Mouse (Mus musculus): ENCODE measurements around the gene Bend7. TPM values are rescaled to one million over a fixed set of nuclear protein-coding genes. Genes with fewer than 3 reads are reported as not detected.

Gene Bend7
- polyA plus RNA-seq, 1 experiment, result not detected

DNA sequence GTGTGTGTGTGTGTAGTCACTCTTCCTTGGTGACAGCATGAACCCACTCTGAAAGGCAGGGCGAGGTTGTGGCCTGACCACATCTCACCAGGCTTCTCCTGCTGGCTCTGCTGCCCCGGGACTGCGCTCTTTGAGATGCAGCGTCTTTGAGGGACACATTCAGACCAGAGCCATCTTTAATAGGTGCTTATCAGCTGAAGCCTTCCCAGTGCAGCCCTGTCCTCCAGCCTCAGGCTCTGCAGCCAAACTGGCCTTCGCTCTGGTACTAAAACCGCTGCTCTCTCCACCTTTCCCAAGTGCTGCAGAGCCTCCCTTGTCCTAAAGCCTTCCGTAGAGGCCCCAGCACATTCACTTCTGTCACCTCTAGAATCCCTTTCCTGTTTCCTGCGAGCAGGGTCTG is 74.0 kb downstream of the Bend7 start:
- no peak for TF ChIP-seq CTCF (IDR thresholded peaks at IDR 0.05; ENCODE audit: control insufficient read depth, insufficient read depth, insufficient read length)
- no peak for TF ChIP-seq USF1 (IDR thresholded peaks at IDR 0.05; ENCODE audit: low read depth)
- TF ChIP-seq MYOD1 (IDR thresholded peaks at IDR 0.05; ENCODE audit: control insufficient read depth, insufficient read length, low read depth), result no peak
- TF ChIP-seq FOSL1 (IDR thresholded peaks at IDR 0.05; ENCODE audit: insufficient read depth, low read length, poor library complexity, severe bottlenecking), result no peak
- TF ChIP-seq MYOG (IDR thresholded peaks at IDR 0.05; ENCODE audit: control insufficient read depth, extremely low read depth, insufficient read length), result no peak
- no peak for TF ChIP-seq CEBPB (IDR thresholded peaks at IDR 0.05; ENCODE audit: low read depth)
- TF ChIP-seq MAX (IDR thresholded peaks at IDR 0.05), result no peak
- H3K4me3 ChIP-seq (ENCODE audit: insufficient read depth, poor library complexity, severe bottlenecking), result no peak overlapping the region
- no peaks in the 10 kb centered on the region for H3K79me2 ChIP-seq (ENCODE audit: control insufficient read depth, insufficient read depth)
- no peaks in the 10 kb centered on the region for H3K36me3 ChIP-seq (ENCODE audit: control insufficient read depth, insufficient read depth)
- peaks cover 72% of the 10 kb centered on the region for H3K27me3 ChIP-seq (ENCODE audit: control insufficient read depth, insufficient read depth, insufficient read length)
- no peaks in the 10 kb centered on the region for H3K79me3 ChIP-seq (ENCODE audit: low read depth)
- H3ac ChIP-seq (ENCODE audit: control insufficient read depth, insufficient read length, low read depth), result no peak overlapping the region

DNA sequence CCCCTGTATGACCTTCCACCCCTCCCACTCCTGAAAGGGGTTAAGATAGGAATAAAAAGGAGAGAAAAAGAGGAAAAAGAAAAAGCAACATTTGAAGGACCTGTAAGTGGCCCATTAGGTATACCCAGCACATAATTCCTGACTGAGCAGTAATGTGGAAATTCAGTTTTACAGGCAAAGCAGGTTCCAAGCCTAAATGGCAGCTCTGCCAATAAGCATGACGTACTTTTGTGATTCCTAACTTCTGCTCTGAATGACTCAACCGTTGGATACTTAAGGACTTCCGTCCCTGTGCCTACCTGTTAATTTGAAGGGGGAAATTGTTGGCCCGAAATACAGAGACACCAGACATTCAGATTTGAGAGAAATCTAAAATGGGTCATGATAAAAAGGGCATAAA is 74.9 kb downstream of the Bend7 start:
- Histone ChIP-seq H3K36me3 (ENCODE audit: control insufficient read depth, insufficient read depth) (no peaks in the 10 kb centered on the region), H3K79me3 (ENCODE audit: low read depth) (no peaks in the 10 kb centered on the region), H3K4me3 (ENCODE audit: insufficient read depth, poor library complexity, severe bottlenecking) (no peak overlapping the region), H3K79me2 (ENCODE audit: control insufficient read depth, insufficient read depth) (no peaks in the 10 kb centered on the region), H3ac (ENCODE audit: control insufficient read depth, insufficient read length, low read depth) (no peak overlapping the region), H3K27me3 (ENCODE audit: control insufficient read depth, insufficient read depth, insufficient read length) (peaks cover 73% of the 10 kb centered on the region)
- TF ChIP-seq MAX (IDR thresholded peaks at IDR 0.05), result no peak

DNA sequence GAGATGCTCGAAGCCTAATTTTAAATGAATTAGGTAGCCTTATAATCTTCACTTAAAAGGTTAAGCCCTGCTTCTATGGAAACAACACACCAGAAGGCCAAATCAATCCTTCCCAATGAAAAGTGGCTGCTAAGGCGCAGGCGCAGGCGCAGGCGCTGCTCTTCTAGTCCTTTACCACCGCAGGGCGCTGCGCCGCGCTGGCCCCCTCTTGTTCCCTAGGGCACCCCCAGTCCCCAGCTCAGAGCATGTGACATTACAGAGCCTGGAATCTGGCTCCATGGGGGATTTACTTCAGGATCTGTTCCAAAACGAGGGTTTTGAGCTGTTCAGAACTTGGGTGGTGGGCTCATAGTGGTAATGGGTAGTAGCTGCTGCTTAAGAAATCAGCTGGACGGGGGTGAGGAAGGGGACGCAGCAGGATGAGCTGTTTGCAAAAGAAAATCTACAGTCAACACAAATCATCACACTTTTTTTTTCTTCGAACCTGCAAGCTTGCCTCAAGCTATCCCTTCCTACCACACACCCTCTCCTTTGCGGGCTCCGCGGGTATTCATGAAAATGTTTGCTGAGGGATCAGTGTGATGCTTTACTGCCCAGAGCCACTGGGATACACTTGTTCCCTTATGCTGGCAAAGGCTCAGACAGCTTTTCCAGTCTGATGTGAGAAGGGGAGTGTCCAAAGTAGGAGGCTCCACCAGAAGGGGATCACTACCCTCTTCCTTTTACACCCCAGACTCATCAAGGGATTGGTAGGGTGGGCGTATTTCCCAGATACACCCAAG is 85.0 kb downstream of the Bend7 start:
- no peaks in the 10 kb centered on the region for H3K79me2 ChIP-seq (ENCODE audit: control insufficient read depth, insufficient read depth)
- H3K27me3 ChIP-seq (ENCODE audit: control insufficient read depth, insufficient read depth, insufficient read length), result peaks cover 50% of the 10 kb centered on the region
- no peak overlapping the region for H3ac ChIP-seq (ENCODE audit: control insufficient read depth, insufficient read length, low read depth)
- H3K79me3 ChIP-seq (ENCODE audit: low read depth), result no peaks in the 10 kb centered on the region
- TF ChIP-seq MYOD1 (IDR thresholded peaks at IDR 0.05; ENCODE audit: control insufficient read depth, insufficient read length, low read depth) (no peak), MAX (IDR thresholded peaks at IDR 0.05) (no peak)
- H3K36me3 ChIP-seq (ENCODE audit: control insufficient read depth, insufficient read depth), result no peaks in the 10 kb centered on the region
- H3K4me3 ChIP-seq (ENCODE audit: insufficient read depth, poor library complexity, severe bottlenecking), result no peak overlapping the region

DNA sequence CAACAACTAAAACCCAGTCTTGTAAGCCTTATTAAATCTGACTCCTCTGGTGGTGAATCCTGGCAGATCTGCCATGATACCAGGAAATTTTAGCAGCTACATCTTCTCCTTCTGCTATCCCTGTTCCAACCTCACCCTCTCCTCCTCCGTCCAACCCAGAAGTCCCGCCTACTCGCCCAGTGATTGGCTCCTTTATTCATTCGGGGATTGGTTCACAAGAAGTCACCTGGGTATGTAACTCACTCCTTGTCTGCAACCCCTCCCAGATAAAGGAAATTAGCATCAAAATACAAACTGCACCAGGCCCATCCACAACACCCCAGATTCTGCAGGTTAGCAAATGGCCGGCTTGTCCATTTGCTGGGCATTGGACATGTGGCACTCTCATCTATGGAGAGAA is 98.7 kb downstream of the Bend7 start:
- TF ChIP-seq MYOG (IDR thresholded peaks at IDR 0.05; ENCODE audit: control insufficient read depth, extremely low read depth, insufficient read length), result no peak
- TF ChIP-seq MYOD1 (IDR thresholded peaks at IDR 0.05; ENCODE audit: control insufficient read depth, insufficient read length, low read depth), result no peak
- TF ChIP-seq MAX (IDR thresholded peaks at IDR 0.05), result no peak
- TF ChIP-seq CEBPB (IDR thresholded peaks at IDR 0.05; ENCODE audit: low read depth), result no peak
- no peak for TF ChIP-seq USF1 (IDR thresholded peaks at IDR 0.05; ENCODE audit: low read depth)
- TF ChIP-seq FOSL1 (IDR thresholded peaks at IDR 0.05; ENCODE audit: insufficient read depth, low read length, poor library complexity, severe bottlenecking), result no peak
- Histone ChIP-seq H3ac (ENCODE audit: control insufficient read depth, insufficient read length, low read depth) (no peak overlapping the region), H3K4me3 (ENCODE audit: insufficient read depth, poor library complexity, severe bottlenecking) (no peak overlapping the region), H3K27me3 (ENCODE audit: control insufficient read depth, insufficient read depth, insufficient read length) (peaks cover 28% of the 10 kb centered on the region), H3K79me3 (ENCODE audit: low read depth) (no peaks in the 10 kb centered on the region), H3K36me3 (ENCODE audit: control insufficient read depth, insufficient read depth) (no peaks in the 10 kb centered on the region), H3K79me2 (ENCODE audit: control insufficient read depth, insufficient read depth) (no peaks in the 10 kb centered on the region)

DNA sequence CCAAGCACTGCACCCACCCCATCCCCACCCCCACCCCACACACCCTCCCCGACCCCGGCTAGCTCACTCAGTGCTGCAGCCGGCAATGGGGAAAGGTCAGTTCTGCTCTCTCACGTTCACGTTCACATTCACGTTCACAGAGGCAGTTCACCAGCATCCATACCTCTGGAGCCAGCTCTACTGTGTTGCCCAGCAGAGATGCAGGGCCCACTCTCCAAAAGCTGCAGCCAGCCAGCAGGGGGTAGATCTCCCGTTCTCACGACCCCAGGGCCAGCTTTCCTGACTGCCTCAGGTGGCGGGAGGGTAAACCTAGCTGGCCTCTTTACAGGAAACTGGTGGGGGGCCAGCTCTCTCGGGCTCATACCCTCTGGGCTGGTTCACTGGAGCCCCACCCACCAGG is 100.0 kb downstream of the Bend7 start:
- no peaks in the 10 kb centered on the region for H3K79me3 ChIP-seq (ENCODE audit: low read depth)
- no peak for TF ChIP-seq CEBPB (IDR thresholded peaks at IDR 0.05; ENCODE audit: low read depth)
- no peak for TF ChIP-seq MYOG (IDR thresholded peaks at IDR 0.05; ENCODE audit: control insufficient read depth, extremely low read depth, insufficient read length)
- no peak for TF ChIP-seq MYOD1 (IDR thresholded peaks at IDR 0.05; ENCODE audit: control insufficient read depth, insufficient read length, low read depth)
- TF ChIP-seq MAX (IDR thresholded peaks at IDR 0.05), result no peak
- TF ChIP-seq CTCF (IDR thresholded peaks at IDR 0.05; ENCODE audit: control insufficient read depth, insufficient read depth, insufficient read length), result no peak
- TF ChIP-seq FOSL1 (IDR thresholded peaks at IDR 0.05; ENCODE audit: insufficient read depth, low read length, poor library complexity, severe bottlenecking), result no peak
- H3K27me3 ChIP-seq (ENCODE audit: control insufficient read depth, insufficient read depth, insufficient read length), result peaks cover 28% of the 10 kb centered on the region
- no peak overlapping the region for H3K4me3 ChIP-seq (ENCODE audit: insufficient read depth, poor library complexity, severe bottlenecking)
- no peak overlapping the region for H3ac ChIP-seq (ENCODE audit: control insufficient read depth, insufficient read length, low read depth)
- no peaks in the 10 kb centered on the region for H3K36me3 ChIP-seq (ENCODE audit: control insufficient read depth, insufficient read depth)
- H3K79me2 ChIP-seq (ENCODE audit: control insufficient read depth, insufficient read depth), result no peaks in the 10 kb centered on the region

DNA sequence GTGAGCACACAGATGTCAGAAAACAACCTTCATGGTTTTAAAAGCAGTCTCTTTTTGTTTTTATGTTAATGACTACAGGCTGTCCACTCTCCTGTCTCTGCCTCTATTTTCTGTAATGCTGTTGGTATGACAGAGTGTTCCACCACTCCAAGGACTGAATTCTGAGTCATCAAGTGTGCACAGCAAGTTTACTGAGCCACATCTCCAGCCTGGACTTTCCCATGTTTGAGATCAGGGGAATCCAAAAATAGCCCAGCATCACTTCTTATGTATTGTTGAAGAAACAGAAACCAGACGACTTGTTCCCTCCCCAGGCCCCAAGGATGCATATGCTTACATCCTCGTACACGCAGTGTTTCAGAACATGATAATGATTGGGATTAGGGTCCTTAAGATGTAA is 102.6 kb downstream of the Bend7 start:
- H3K79me3 ChIP-seq (ENCODE audit: low read depth), result no peaks in the 10 kb centered on the region
- no peak overlapping the region for H3K4me3 ChIP-seq (ENCODE audit: insufficient read depth, poor library complexity, severe bottlenecking)
- no peaks in the 10 kb centered on the region for H3K79me2 ChIP-seq (ENCODE audit: control insufficient read depth, insufficient read depth)
- H3ac ChIP-seq (ENCODE audit: control insufficient read depth, insufficient read length, low read depth), result no peak overlapping the region
- no peaks in the 10 kb centered on the region for H3K36me3 ChIP-seq (ENCODE audit: control insufficient read depth, insufficient read depth)
- TF ChIP-seq FOSL1 (IDR thresholded peaks at IDR 0.05; ENCODE audit: insufficient read depth, low read length, poor library complexity, severe bottlenecking) (no peak), CEBPB (IDR thresholded peaks at IDR 0.05; ENCODE audit: low read depth) (no peak), MAX (IDR thresholded peaks at IDR 0.05) (no peak), USF1 (IDR thresholded peaks at IDR 0.05; ENCODE audit: low read depth) (no peak), CTCF (IDR thresholded peaks at IDR 0.05; ENCODE audit: control insufficient read depth, insufficient read depth, insufficient read length) (no peak), MYOD1 (IDR thresholded peaks at IDR 0.05; ENCODE audit: control insufficient read depth, insufficient read length, low read depth) (no peak), MYOG (IDR thresholded peaks at IDR 0.05; ENCODE audit: control insufficient read depth, extremely low read depth, insufficient read length) (no peak)
- H3K27me3 ChIP-seq (ENCODE audit: control insufficient read depth, insufficient read depth, insufficient read length), result peaks cover 31% of the 10 kb centered on the region

All from C2C12 (cell line).